Mouse (Mus musculus): ENCODE data around the gene Prrt3. TPM values are rescaled to one million over a fixed set of nuclear protein-coding genes. Genes with fewer than 3 reads are reported as not detected.

Gene Prrt3
- polyA plus RNA-seq, 1 experiment, result not detected

- TF ChIP-seq GATA1 (IDR thresholded peaks at IDR 0.05; ENCODE audit: low read length), result no peak
Measured at GRCm38 (mm10) chr6:113502801-113503200, 1.1 kb upstream of the Prrt3 start.

- no peak for TF ChIP-seq GATA1 (IDR thresholded peaks at IDR 0.05; ENCODE audit: low read length)
Measured at GRCm38 (mm10) chr6:113499346-113499745, 2.4 kb downstream of the Prrt3 start.

- no peak for TF ChIP-seq GATA1 (IDR thresholded peaks at IDR 0.05; ENCODE audit: low read length)
Measured at GRCm38 (mm10) chr6:113495071-113495675, 6.6 kb downstream of the Prrt3 start.

GRCm38 (mm10) chr6:113494258-113494788 is 7.4 kb downstream of the Prrt3 start:
- no peak for TF ChIP-seq GATA1 (IDR thresholded peaks at IDR 0.05; ENCODE audit: low read length)

GRCm38 (mm10) chr6:113492101-113492864 is 9.4 kb downstream of the Prrt3 start:
- no peak for TF ChIP-seq GATA1 (IDR thresholded peaks at IDR 0.05; ENCODE audit: low read length)

- TF ChIP-seq GATA1 (IDR thresholded peaks at IDR 0.05; ENCODE audit: low read length), result no peak
Measured at GRCm38 (mm10) chr6:113489410-113489809, 12.3 kb downstream of the Prrt3 start.

GRCm38 (mm10) chr6:113487125-113487576 is 14.6 kb downstream of the Prrt3 start:
- no peak for TF ChIP-seq GATA1 (IDR thresholded peaks at IDR 0.05; ENCODE audit: low read length)

GRCm38 (mm10) chr6:113483729-113484128 is 18.0 kb downstream of the Prrt3 start:
- TF ChIP-seq GATA1 (IDR thresholded peaks at IDR 0.05; ENCODE audit: low read length), result no peak

- no peak for TF ChIP-seq GATA1 (IDR thresholded peaks at IDR 0.05; ENCODE audit: low read length)
Measured at GRCm38 (mm10) chr6:113483100-113483615, 18.6 kb downstream of the Prrt3 start, which contains the start of gene Creld1. TSS of gene Creld1 (plus strand) at chr6:113483297.

GRCm38 (mm10) chr6:113482477-113483099 is 19.1 kb downstream of the Prrt3 start:
- TF ChIP-seq GATA1 (IDR thresholded peaks at IDR 0.05; ENCODE audit: low read length), result no peak

GRCm38 (mm10) chr6:113480555-113481373 is 21.0 kb downstream of the Prrt3 start:
- TF ChIP-seq GATA1 (IDR thresholded peaks at IDR 0.05; ENCODE audit: low read length), result no peak

GRCm38 (mm10) chr6:113478906-113479305 is 22.8 kb downstream of the Prrt3 start:
- no peak for TF ChIP-seq GATA1 (IDR thresholded peaks at IDR 0.05; ENCODE audit: low read length)

- TF ChIP-seq GATA1 (IDR thresholded peaks at IDR 0.05; ENCODE audit: low read length), result no peak
Measured at GRCm38 (mm10) chr6:113477353-113477752, 24.4 kb downstream of the Prrt3 start.

- peak; percentile 27 for TF ChIP-seq GATA1 (IDR thresholded peaks at IDR 0.05; ENCODE audit: low read length)
Measured at GRCm38 (mm10) chr6:113473715-113474114, 28.0 kb downstream of the Prrt3 start.

- TF ChIP-seq GATA1 (IDR thresholded peaks at IDR 0.05; ENCODE audit: low read length), result no peak
Measured at GRCm38 (mm10) chr6:113473246-113473645, 28.5 kb downstream of the Prrt3 start.
